Mouse (Mus musculus): ENCODE measurements around the gene Pbx3. TPM values are rescaled to one million over a fixed set of nuclear protein-coding genes. Genes with fewer than 3 reads are reported as not detected.
A peak's percentile ranks its signal among the peaks of the same experiment; 100 is the strongest.

Pbx3 gene
- total RNA-seq (2021), result 10 to 100 TPM; 11.2 to 17.0 TPM
- long read RNA-seq, experiment 1, partial matches to known transcripts, result 0 of 3 reads
- long read RNA-seq, experiment 1, other reads (novel, unspliced or antisense), result 3 of 3 reads
- long read RNA-seq, experiment 2, partial matches to known transcripts, result 2 of 5 reads
- long read RNA-seq, experiment 2, other reads (novel, unspliced or antisense), result 1 of 5 reads

GRCm38 (mm10) chr2:34372305-34373301 is at the start of gene Pbx3:
Gene Pbx3, minus strand, starts transcription at chr2:34373142.
- intact Hi-C loops (cut with DNase I), result loop anchor here (10.0 kb wide), 2 partner anchors 142 to 398 kb away; no protein-coding TSS in a partner anchor
- peak; percentile 88 to 90 for DNase-seq (ENCODE audit: low spot score in 2 of 2)

- DNase-seq (ENCODE audit: low spot score in 2 of 2), result no peak
- intact Hi-C loops (cut with DNase I), result no loop called here
Observed at GRCm38 (mm10) chr2:34420256-34420655, 47.3 kb upstream of the Pbx3 start.

- DNase-seq (ENCODE audit: low spot score in 2 of 2), result no peak
- intact Hi-C loops (cut with DNase I), result no loop called here
Observed at GRCm38 (mm10) chr2:34409741-34410340, 36.9 kb upstream of the Pbx3 start.

- no peak for DNase-seq (ENCODE audit: low spot score in 2 of 2)
- intact Hi-C loops (cut with DNase I), result no loop called here
Observed at GRCm38 (mm10) chr2:34408341-34408740, 35.4 kb upstream of the Pbx3 start.

GRCm38 (mm10) chr2:34407596-34407995 is 34.7 kb upstream of the Pbx3 start:
- intact Hi-C loops (cut with DNase I), result no loop called here
- no peak for DNase-seq (ENCODE audit: low spot score in 2 of 2)

- peak; percentile 96 for DNase-seq (ENCODE audit: low spot score in 2 of 2)
- intact Hi-C loops (cut with DNase I), result no loop called here
Observed at GRCm38 (mm10) chr2:34406601-34407464, 33.9 kb upstream of the Pbx3 start, which contains the start of gene Mapkap1. Gene Mapkap1, plus strand, starts transcription at chr2:34406771.

GRCm38 (mm10) chr2:34399535-34399934 is 26.6 kb upstream of the Pbx3 start:
- no peak for DNase-seq (ENCODE audit: low spot score in 2 of 2)
- intact Hi-C loops (cut with DNase I), result no loop called here

GRCm38 (mm10) chr2:34378930-34379329 is 6.0 kb upstream of the Pbx3 start:
- intact Hi-C loops (cut with DNase I), result loop anchor here (10.0 kb wide), 2 partner anchors 136 to 404 kb away; no protein-coding TSS in a partner anchor

GRCm38 (mm10) chr2:34374349-34374748 is 1.4 kb upstream of the Pbx3 start:
- no peak for DNase-seq (ENCODE audit: low spot score in 2 of 2)
- intact Hi-C loops (cut with DNase I), result loop anchor here (10.0 kb wide), 2 partner anchors 140 to 400 kb away; no protein-coding TSS in a partner anchor

More at GRCm38 (mm10) chr2:34378930-34379329, 6.0 kb upstream of the Pbx3 start:
- DNase-seq (ENCODE audit: low spot score in 2 of 2), result no peak

- intact Hi-C loops (cut with DNase I), result loop anchor here (10.0 kb wide), 2 partner anchors 141 to 399 kb away; no protein-coding TSS in a partner anchor
- no peak for DNase-seq (ENCODE audit: low spot score in 2 of 2)
Observed at GRCm38 (mm10) chr2:34373886-34374285, 944 bp upstream of the Pbx3 start.

GRCm38 (mm10) chr2:34371441-34372304 is 1.3 kb downstream of the Pbx3 start:
- peak in 1 of 2 experiments; percentile 15 for DNase-seq (ENCODE audit: low spot score in 2 of 2)
- intact Hi-C loops (cut with DNase I), result loop anchor here (10.0 kb wide), 2 partner anchors 143 to 397 kb away; no protein-coding TSS in a partner anchor

GRCm38 (mm10) chr2:34370725-34371440 is 2.1 kb downstream of the Pbx3 start:
- intact Hi-C loops (cut with DNase I), result loop anchor here (10.0 kb wide), 2 partner anchors 144 to 396 kb away; no protein-coding TSS in a partner anchor
- DNase-seq (ENCODE audit: low spot score in 2 of 2), result peak in 1 of 2 experiments; percentile 13

GRCm38 (mm10) chr2:34370349-34370724 is 2.6 kb downstream of the Pbx3 start:
- no peak for DNase-seq (ENCODE audit: low spot score in 2 of 2)

GRCm38 (mm10) chr2:34368396-34368795 is 4.5 kb downstream of the Pbx3 start:
- no peak for DNase-seq (ENCODE audit: low spot score in 2 of 2)
- intact Hi-C loops (cut with DNase I), result loop anchor here (10.0 kb wide), 1 partner anchor 114 kb away; no protein-coding TSS in a partner anchor

More at GRCm38 (mm10) chr2:34370349-34370724, 2.6 kb downstream of the Pbx3 start:
- intact Hi-C loops (cut with DNase I), result loop anchor here (10.0 kb wide), 2 partner anchors 144 to 396 kb away; no protein-coding TSS in a partner anchor

GRCm38 (mm10) chr2:34367024-34367423 is 5.9 kb downstream of the Pbx3 start:
- intact Hi-C loops (cut with DNase I), result loop anchor here (10.0 kb wide), 1 partner anchor 112 kb away; no protein-coding TSS in a partner anchor
- DNase-seq (ENCODE audit: low spot score in 2 of 2), result no peak

GRCm38 (mm10) chr2:34363678-34364077 is 9.3 kb downstream of the Pbx3 start:
- intact Hi-C loops (cut with DNase I), result loop anchor here (10.0 kb wide), 1 partner anchor 109 kb away; no protein-coding TSS in a partner anchor

GRCm38 (mm10) chr2:34355801-34356211 is 17.1 kb downstream of the Pbx3 start:
- intact Hi-C loops (cut with DNase I), result no loop called here
- no peak for DNase-seq (ENCODE audit: low spot score in 2 of 2)

More at GRCm38 (mm10) chr2:34363678-34364077, 9.3 kb downstream of the Pbx3 start:
- DNase-seq (ENCODE audit: low spot score in 2 of 2), result no peak

All from left cerebral cortex, postnatal 14 days (tissue).